Mouse (Mus musculus): ENCODE data around the gene Atp11a.

DNA sequence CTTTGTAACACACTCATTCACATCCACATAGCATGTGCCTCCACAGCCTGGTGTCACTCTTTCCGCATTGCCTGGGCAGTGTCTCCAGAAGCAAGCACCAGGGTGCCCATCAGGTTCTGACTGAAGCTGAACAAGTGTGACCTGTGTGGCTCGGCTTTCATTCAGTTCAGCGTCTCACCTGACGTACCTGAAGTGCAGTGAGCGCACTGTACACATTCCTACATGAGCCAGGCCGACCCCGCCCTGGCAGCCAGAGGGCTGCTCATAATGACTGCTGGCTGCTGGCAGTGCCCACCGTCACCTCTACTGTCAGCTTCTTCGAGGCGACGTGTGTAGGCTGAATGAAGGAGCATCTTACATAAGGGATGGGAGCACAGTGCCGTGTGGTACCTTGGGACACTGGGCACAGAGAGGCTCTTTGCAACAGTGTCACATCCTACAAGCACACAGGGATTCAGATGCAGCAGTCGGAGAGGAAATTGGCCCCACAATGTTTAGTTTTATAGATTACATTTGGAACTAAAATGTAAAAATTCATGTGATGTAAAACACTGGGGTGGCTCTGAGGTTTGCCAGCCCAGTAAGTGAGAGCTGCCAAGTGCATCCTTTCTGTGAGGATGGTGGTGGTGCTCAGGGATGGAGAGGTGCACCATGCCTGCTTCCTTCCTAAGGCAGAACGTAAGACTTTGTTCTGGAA lies 29.6 kb downstream of the Atp11a start:
- TF ChIP-seq CTCF (IDR thresholded peaks at IDR 0.05; ENCODE audit: low read depth) (no peak), EP300 (optimal IDR thresholded peaks at IDR 0.05) (no peak)
